Mouse (Mus musculus) neural tube, embryonic 11.5 days (tissue): ENCODE measurements around the gene Nek1. TPM values are rescaled to one million over a fixed set of nuclear protein-coding genes. Genes with fewer than 3 reads are reported as not detected.

Source experiments
- ATAC-seq: fragments of 200-750 bp; cut with Nextera tagmentation; 2 replicates; pipeline ENCODE4 v1.8.0; 2017; ENCODE audit warnings: moderate number of reproducible peaks, mild to moderate bottlenecking, moderate TSS enrichment, moderate library complexity; ENCODE audit not compliant: insufficient read depth, low FRiP score, low TSS enrichment
- DNase-seq: peaks from one replicate; pipeline ENCODE4 v3.0.0-alpha.2; 2015; ENCODE audit warnings: low spot score
- H3K27ac ChIP-seq: fragments of 300-500 bp; sonication (generic); 2 replicates; pipeline ENCODE4 v1.5.1; 2014; ENCODE audit warnings: low read depth, mild to moderate bottlenecking, low read length
- H3K27me3 ChIP-seq: fragments of 300-500 bp; sonication (generic); 2 replicates; pipeline ENCODE4 v1.6.1; 2014; ENCODE audit warnings: mild to moderate bottlenecking, low read length, mixed read lengths; ENCODE audit not compliant: control insufficient read depth, insufficient read depth
- H3K36me3 ChIP-seq: fragments of 300-500 bp; sonication (generic); 2 replicates; pipeline ENCODE4 v1.6.1; 2014; ENCODE audit warnings: mild to moderate bottlenecking, low read length, moderate library complexity, mixed read lengths; ENCODE audit not compliant: control insufficient read depth, insufficient read depth
- H3K4me1 ChIP-seq: fragments of 300-500 bp; sonication (generic); 2 replicates; pipeline ENCODE4 v1.6.1; 2014; ENCODE audit warnings: low read length, mixed read lengths; ENCODE audit not compliant: control insufficient read depth, insufficient read depth
- H3K4me2 ChIP-seq: fragments of 300-500 bp; sonication (generic); 2 replicates; pipeline ENCODE4 v1.6.1; 2014; ENCODE audit warnings: low read depth, mild to moderate bottlenecking, moderate library complexity
- H3K4me3 ChIP-seq: fragments of 300-500 bp; sonication (generic); 2 replicates; pipeline ENCODE4 v1.5.1; 2014; ENCODE audit warnings: low read depth, low read length
- H3K9ac ChIP-seq: fragments of 300-500 bp; sonication (generic); 2 replicates; pipeline ENCODE4 v1.6.1; 2014; ENCODE audit warnings: mild to moderate bottlenecking, low read length
- H3K9me3 ChIP-seq: fragments of 300-500 bp; sonication (generic); 2 replicates; pipeline ENCODE4 v1.6.1; 2016; ENCODE audit warnings: low read length; ENCODE audit not compliant: control insufficient read depth
- WGBS: fragments of 180-500 bp; shearing (Covaris S2); extraction: QIAGEN DNeasy Blood & Tissue Kit; methylation state at CpG from one replicate; pipeline ENCODE4 v1.1.7; 2014; 5-methylcytosine and 5-hydroxymethylcytosine counted together
- polyA plus RNA-seq: library from polyadenylated mRNA; unstranded; fragments of >200 nt; fragmentation: Nextera tagmentation; extraction: Ambion mirVana; gene quantifications from 2 replicates; pipeline ENCODE4 v1.2.1, GENCODE M21; 2014

The Nek1 gene
- polyA plus RNA-seq: 19.1 and 22.5 TPM in 2 replicates

DNA sequence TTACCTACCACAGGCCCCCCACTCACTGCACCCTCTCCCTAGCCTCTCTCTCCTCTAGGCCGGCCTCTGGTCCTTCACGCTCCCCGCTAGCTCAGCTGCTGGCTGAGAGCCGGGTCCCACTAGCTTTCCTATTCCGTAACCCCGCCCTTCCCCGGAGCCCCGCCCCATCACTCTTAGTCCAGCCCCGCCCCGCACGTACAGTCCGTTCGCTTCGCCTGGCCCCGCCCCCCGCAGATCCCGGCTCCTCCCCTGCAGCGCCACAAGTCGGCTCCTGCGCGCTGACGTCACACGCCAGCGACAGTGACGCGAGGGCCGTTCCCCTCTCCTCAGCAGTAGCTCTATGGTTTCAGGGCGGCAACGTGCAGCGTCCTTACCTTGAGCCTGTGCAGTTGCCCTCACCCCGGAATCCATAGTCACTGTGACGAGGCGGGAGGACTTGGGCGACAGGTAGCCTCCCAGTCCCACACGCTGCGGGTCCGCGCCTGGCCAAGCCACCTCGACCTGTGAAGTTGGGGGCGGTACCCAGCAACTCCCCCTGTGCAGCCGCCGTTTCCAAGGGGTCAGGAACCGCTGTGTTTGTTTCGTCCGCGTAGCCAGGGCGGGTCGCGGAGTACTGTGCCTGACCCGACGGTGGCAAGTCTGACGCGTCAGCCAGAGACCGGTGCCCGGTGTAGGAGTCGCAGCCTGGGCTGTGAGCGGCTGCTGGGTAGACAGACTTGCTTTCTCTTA is at the start of gene Nek1:
TSS of gene Nek1 (plus strand) at position 286 of the 729 bp plus-strand sequence.
- Histone ChIP-seq H3K9me3 (no peaks in the 10 kb centered on the region), H3K4me1 (0 out of 2 replicates have a peak, but pooled peaks cover 3% of the 10 kb centered on the region), H3K9ac (peak within 1 kb of the TSS; percentile 69), H3K27me3 (no peaks in the 10 kb centered on the region), H3K4me3 (peak within 1 kb of the TSS; percentile 76), H3K4me2 (peak within 1 kb of the TSS; percentile 76), H3K27ac (peak within 1 kb of the TSS; percentile 76), H3K36me3 (no peaks in the 10 kb centered on the region)
- DNase-seq (peak; percentile 98), ATAC-seq (peak; percentile 94)
- under 1% methylated on average over 57 of the region's 57 CpGs for WGBS

- H3K27ac ChIP-seq: no peak overlapping the region
- no peaks in the 10 kb centered on the region for H3K9me3 ChIP-seq
- DNase-seq (no peak), ATAC-seq (no peak)
- H3K4me1 ChIP-seq: no peaks in the 10 kb centered on the region
- H3K27me3 ChIP-seq: no peaks in the 10 kb centered on the region
- no peaks in the 10 kb centered on the region for H3K36me3 ChIP-seq
- H3K9ac ChIP-seq: no peak overlapping the region
- no peak overlapping the region for H3K4me3 ChIP-seq
- no peak overlapping the region for H3K4me2 ChIP-seq
Observed at GRCm38 (mm10) chr8:60947503-60947902, 45.5 kb upstream of the Nek1 start.

GRCm38 (mm10) chr8:60949859-60950258 is 43.1 kb upstream of the Nek1 start:
- Histone ChIP-seq H3K4me1 (no peaks in the 10 kb centered on the region; the same call in 1 of the 2 replicates), H3K27ac (no peak overlapping the region), H3K4me2 (no peak overlapping the region), H3K27me3 (no peaks in the 10 kb centered on the region), H3K9me3 (no peaks in the 10 kb centered on the region), H3K9ac (no peak overlapping the region), H3K36me3 (no peaks in the 10 kb centered on the region), H3K4me3 (no peak overlapping the region)
- ATAC-seq (no peak), DNase-seq (no peak)
- WGBS: 88% methylated on average over 4 of the region's 4 CpGs

DNA sequence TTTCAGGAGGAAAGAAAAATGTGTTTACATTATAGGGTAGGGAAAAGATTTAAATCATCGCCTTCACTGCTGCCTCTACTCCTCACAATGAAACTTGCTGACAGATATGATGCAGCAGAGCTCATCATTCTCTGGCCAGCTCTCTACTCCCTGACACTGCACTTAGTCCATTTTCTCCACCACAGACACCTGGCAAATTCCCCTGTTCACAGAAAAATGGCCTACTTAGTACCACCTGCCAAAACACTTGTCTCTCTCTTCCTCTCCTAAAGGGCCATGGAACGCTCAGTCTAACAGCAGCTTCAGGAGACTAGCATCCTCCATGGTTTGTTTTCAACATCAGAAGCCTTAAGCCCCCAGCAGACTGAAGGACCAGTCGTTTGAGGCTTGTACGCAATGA is 41.7 kb upstream of the Nek1 start:
- no peaks in the 10 kb centered on the region; the same call in 1 of the 2 replicates for H3K4me1 ChIP-seq
- H3K27me3 ChIP-seq: no peaks in the 10 kb centered on the region
- no peaks in the 10 kb centered on the region for H3K9me3 ChIP-seq
- 78% methylated on average over 4 of the region's 4 CpGs for WGBS
- no peaks in the 10 kb centered on the region for H3K36me3 ChIP-seq
- no peak overlapping the region for H3K27ac ChIP-seq
- no peak overlapping the region for H3K9ac ChIP-seq
- DNase-seq (no peak), ATAC-seq (no peak)
- no peak overlapping the region for H3K4me2 ChIP-seq
- no peak overlapping the region for H3K4me3 ChIP-seq

GRCm38 (mm10) chr8:60951757-60952156 is 41.2 kb upstream of the Nek1 start:
- Histone ChIP-seq H3K36me3 (no peaks in the 10 kb centered on the region), H3K9ac (no peak overlapping the region), H3K27ac (no peak overlapping the region), H3K27me3 (no peaks in the 10 kb centered on the region), H3K9me3 (no peaks in the 10 kb centered on the region), H3K4me3 (no peak overlapping the region), H3K4me2 (no peak overlapping the region), H3K4me1 (no peaks in the 10 kb centered on the region; the same call in 1 of the 2 replicates)
- ATAC-seq (no peak), DNase-seq (no peak)
- WGBS: 100% methylated on average over 1 of the region's 1 CpGs

DNA sequence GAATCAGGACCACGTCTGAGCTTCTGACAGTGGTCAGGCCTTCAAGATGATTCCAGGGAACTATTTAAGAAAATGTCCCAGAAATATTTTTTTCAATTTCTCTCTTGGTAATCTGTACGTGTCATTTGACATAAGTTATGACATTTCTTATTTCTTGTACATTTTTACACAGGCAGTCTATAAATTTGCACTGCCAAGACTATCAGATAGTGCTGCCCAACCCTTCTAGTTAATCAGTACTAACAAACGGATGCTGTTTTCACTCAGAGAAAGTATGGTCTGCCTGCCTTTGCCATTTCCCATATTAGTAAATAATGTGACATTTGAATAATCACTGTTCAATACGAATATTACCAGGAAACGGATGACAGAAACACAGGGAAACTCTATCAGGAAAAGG is 40.2 kb upstream of the Nek1 start:
- DNase-seq (no peak), ATAC-seq (no peak)
- H3K4me2 ChIP-seq: no peak overlapping the region
- no peak overlapping the region for H3K4me3 ChIP-seq
- no peaks in the 10 kb centered on the region for H3K27me3 ChIP-seq
- no peaks in the 10 kb centered on the region; the same call in 1 of the 2 replicates for H3K4me1 ChIP-seq
- no peak overlapping the region for H3K9ac ChIP-seq
- H3K36me3 ChIP-seq: no peaks in the 10 kb centered on the region
- WGBS: 79% methylated on average over 5 of the region's 5 CpGs
- no peak overlapping the region for H3K27ac ChIP-seq
- no peaks in the 10 kb centered on the region for H3K9me3 ChIP-seq

GRCm38 (mm10) chr8:60954281-60955014 is 38.5 kb upstream of the Nek1 start:
- WGBS: under 1% methylated on average over 15 of the region's 15 CpGs
- no peaks in the 10 kb centered on the region for H3K36me3 ChIP-seq
- peak; percentile 93 for ATAC-seq

GRCm38 (mm10) chr8:60956847-60957246 is 36.1 kb upstream of the Nek1 start:
- Histone ChIP-seq H3K9me3 (no peaks in the 10 kb centered on the region), H3K36me3 (no peaks in the 10 kb centered on the region), H3K4me3 (no peak overlapping the region), H3K4me2 (no peak overlapping the region), H3K4me1 (no peaks in the 10 kb centered on the region; the same call in 1 of the 2 replicates), H3K9ac (no peak overlapping the region), H3K27me3 (no peaks in the 10 kb centered on the region), H3K27ac (no peak overlapping the region)
- 94% methylated on average over 7 of the region's 7 CpGs for WGBS
- ATAC-seq (no peak), DNase-seq (no peak)

More at GRCm38 (mm10) chr8:60954281-60955014, 38.5 kb upstream of the Nek1 start:
- Histone ChIP-seq H3K27ac (peak overlapping the region; percentile 90), H3K4me3 (peak overlapping the region; percentile 29), H3K9ac (peak overlapping the region; percentile 33), H3K4me1 (no peaks in the 10 kb centered on the region; the same call in 1 of the 2 replicates), H3K9me3 (no peaks in the 10 kb centered on the region), H3K4me2 (peak overlapping the region; percentile 48), H3K27me3 (no peaks in the 10 kb centered on the region)
- peak; percentile 79 for DNase-seq
